Mouse (Mus musculus) liver, embryonic 15.5 days (tissue): Measurements from ENCODE around the gene Slc22a14. TPM values are rescaled to one million over a fixed set of nuclear protein-coding genes. Genes with fewer than 3 reads are reported as not detected.

Experiments
- ATAC-seq: fragments of 200-750 bp; cut with Nextera tagmentation; 2 replicates; pipeline ENCODE4 v1.8.0; 2017; ENCODE audit warnings: moderate number of reproducible peaks, mild to moderate bottlenecking, moderate library complexity; ENCODE audit not compliant: insufficient read depth
- H3K27ac ChIP-seq: fragments of 300-500 bp; sonication (generic); replicated peaks from 2 replicates; pipeline ENCODE4 v1.5.1; 2015; ENCODE audit warnings: mild to moderate bottlenecking, inconsistent platforms
- H3K27me3 ChIP-seq: fragments of 300-500 bp; sonication (generic); 2 replicates; pipeline ENCODE4 v1.6.1; 2015; ENCODE audit warnings: mild to moderate bottlenecking, inconsistent platforms
- H3K36me3 ChIP-seq: fragments of 300-500 bp; sonication (generic); replicated peaks from 2 replicates; pipeline ENCODE4 v1.6.1; 2015; ENCODE audit warnings: moderate library complexity, mild to moderate bottlenecking, inconsistent platforms
- H3K4me1 ChIP-seq: fragments of 300-500 bp; sonication (generic); replicated peaks from 2 replicates; pipeline ENCODE4 v1.6.1; 2015; ENCODE audit warnings: inconsistent platforms
- H3K4me2 ChIP-seq: fragments of 300-500 bp; sonication (generic); 2 replicates; pipeline ENCODE4 v1.6.1; 2015; ENCODE audit warnings: moderate library complexity, mild to moderate bottlenecking, inconsistent platforms
- H3K4me3 ChIP-seq: fragments of 300-500 bp; sonication (generic); replicated peaks from 2 replicates; pipeline ENCODE4 v1.5.1; 2015; ENCODE audit warnings: mild to moderate bottlenecking, inconsistent platforms
- H3K9ac ChIP-seq: fragments of 300-500 bp; sonication (generic); 2 replicates; pipeline ENCODE4 v1.6.1; 2015; ENCODE audit warnings: moderate library complexity, mild to moderate bottlenecking, inconsistent platforms
- H3K9me3 ChIP-seq: fragments of 300-500 bp; sonication (generic); replicated peaks from 2 replicates; pipeline ENCODE4 v1.6.1; 2016; ENCODE audit warnings: inconsistent platforms
- WGBS: fragments of 180-500 bp; shearing (Covaris S2); methylation state at CpG from one replicate; pipeline ENCODE4 v1.1.7; 2015; ENCODE audit warnings: mixed read lengths; ENCODE audit not compliant: insufficient replicate concordance; 5-methylcytosine and 5-hydroxymethylcytosine counted together
- polyA plus RNA-seq: library from polyadenylated mRNA; unstranded; fragments of >200 nt; fragmentation: Nextera tagmentation; extraction: Ambion mirVana; gene quantifications from 2 replicates; pipeline ENCODE4 v1.2.1, GENCODE M21; 2015

Gene Slc22a14
- polyA plus RNA-seq, 1 experiment from 2014 or later = 0.07 TPM

GRCm38 (mm10) chr9:119355943-119356342 is 9.4 kb downstream of the Slc22a14 start:
- Histone ChIP-seq H3K27me3 (0 out of 2 replicates have a peak, but pooled peaks cover 5% of the 10 kb centered on the region), H3K9ac (no peak overlapping the region), H3K4me1 (peaks cover 19% of the 10 kb centered on the region), H3K9me3 (no peaks in the 10 kb centered on the region), H3K4me3 (no peak overlapping the region), H3K4me2 (no peak overlapping the region), H3K36me3 (peaks cover 6% of the 10 kb centered on the region; the same call in 1 of the 2 replicates), H3K27ac (no peak overlapping the region)
- ATAC-seq = no peak
- WGBS = 73% methylated on average over 6 of the region's 6 CpGs

GRCm38 (mm10) chr9:119353926-119354325 is 11.4 kb downstream of the Slc22a14 start:
- Histone ChIP-seq H3K4me3 (no peak overlapping the region), H3K27ac (no peak overlapping the region), H3K27me3 (0 out of 2 replicates have a peak, but pooled peaks cover 5% of the 10 kb centered on the region), H3K9me3 (no peaks in the 10 kb centered on the region), H3K4me1 (peaks cover 21% of the 10 kb centered on the region), H3K36me3 (peaks cover 6% of the 10 kb centered on the region; the same call in 1 of the 2 replicates), H3K9ac (no peak overlapping the region), H3K4me2 (no peak overlapping the region)
- WGBS = 64% methylated on average over 6 of the region's 6 CpGs
- no peak for ATAC-seq

GRCm38 (mm10) chr9:119352060-119352459 is 13.3 kb downstream of the Slc22a14 start:
- no peak overlapping the region for H3K27ac ChIP-seq
- 28% methylated on average over 4 of the region's 4 CpGs for WGBS
- peak; percentile 63 for ATAC-seq
- peaks cover 7% of the 10 kb centered on the region for H3K4me1 ChIP-seq
- no peaks in the 10 kb centered on the region for H3K9me3 ChIP-seq
- H3K4me2 ChIP-seq = no peak overlapping the region
- no peak overlapping the region for H3K4me3 ChIP-seq
- peaks cover 21% of the 10 kb centered on the region for H3K36me3 ChIP-seq
- H3K9ac ChIP-seq = no peak overlapping the region
- no peaks in the 10 kb centered on the region for H3K27me3 ChIP-seq

GRCm38 (mm10) chr9:119350947-119351705 is 14.2 kb downstream of the Slc22a14 start:
- ATAC-seq = no peak
- Histone ChIP-seq H3K4me1 (peaks cover 7% of the 10 kb centered on the region; the same call in 1 of the 2 replicates), H3K9ac (no peak overlapping the region), H3K27me3 (no peaks in the 10 kb centered on the region), H3K4me3 (no peak overlapping the region), H3K4me2 (no peak overlapping the region), H3K27ac (no peak overlapping the region), H3K36me3 (peaks cover 28% of the 10 kb centered on the region), H3K9me3 (no peaks in the 10 kb centered on the region)
- WGBS = 75% methylated on average over 10 of the region's 10 CpGs

- WGBS = 70% methylated on average over 3 of the region's 3 CpGs
- Histone ChIP-seq H3K36me3 (peaks cover 32% of the 10 kb centered on the region), H3K4me2 (no peak overlapping the region), H3K27ac (no peak overlapping the region), H3K4me3 (no peak overlapping the region), H3K9me3 (no peaks in the 10 kb centered on the region), H3K4me1 (peaks cover 7% of the 10 kb centered on the region; the same call in 1 of the 2 replicates), H3K9ac (no peak overlapping the region), H3K27me3 (no peaks in the 10 kb centered on the region)
- no peak; the same call in 1 of the 2 replicates for ATAC-seq
These were observed 14.8 kb downstream of the Slc22a14 start for GRCm38 (mm10) chr9:119350531-119350930.

- no peak overlapping the region for H3K4me3 ChIP-seq
- H3K4me2 ChIP-seq = no peak overlapping the region
- H3K27me3 ChIP-seq = no peaks in the 10 kb centered on the region
- peaks cover 22% of the 10 kb centered on the region for H3K4me1 ChIP-seq
- no peak for ATAC-seq
- H3K27ac ChIP-seq = no peak overlapping the region
- WGBS = 84% methylated on average over 8 of the region's 8 CpGs
- H3K36me3 ChIP-seq = peaks cover 41% of the 10 kb centered on the region
- H3K9me3 ChIP-seq = no peaks in the 10 kb centered on the region
- H3K9ac ChIP-seq = no peak overlapping the region
These were observed 19.0 kb downstream of the Slc22a14 start for GRCm38 (mm10) chr9:119346376-119346775.

GRCm38 (mm10) chr9:119342728-119343127 is 22.6 kb downstream of the Slc22a14 start:
- H3K27me3 ChIP-seq = no peaks in the 10 kb centered on the region
- H3K9ac ChIP-seq = no peak overlapping the region
- no peak for ATAC-seq
- no peak overlapping the region for H3K27ac ChIP-seq
- H3K4me1 ChIP-seq = peaks cover 43% of the 10 kb centered on the region
- H3K4me3 ChIP-seq = no peak overlapping the region
- 75% methylated on average over 7 of the region's 7 CpGs for WGBS
- peaks cover 30% of the 10 kb centered on the region for H3K36me3 ChIP-seq
- H3K4me2 ChIP-seq = peak overlapping the region; percentile 94; the same call in 1 of the 2 replicates
- H3K9me3 ChIP-seq = no peaks in the 10 kb centered on the region

- Histone ChIP-seq H3K36me3 (peaks cover 31% of the 10 kb centered on the region), H3K4me2 (peak within 1 kb of the TSS; percentile 94), H3K9me3 (no peaks in the 10 kb centered on the region), H3K9ac (peak within 1 kb of the TSS; percentile 85), H3K27me3 (no peaks in the 10 kb centered on the region), H3K4me1 (peaks cover 43% of the 10 kb centered on the region), H3K27ac (peak within 1 kb of the TSS; percentile 92), H3K4me3 (peak within 1 kb of the TSS; percentile 93)
- peak; percentile 94 for ATAC-seq
- under 1% methylated on average over 68 of the region's 68 CpGs for WGBS
These were observed 24.2 kb downstream of the Slc22a14 start, which contains the start of gene Myd88 for GRCm38 (mm10) chr9:119340909-119341816. Gene Myd88 (minus strand): TSS chr9:119341411.

- H3K4me3 ChIP-seq = peak overlapping the region; percentile 93
- no peaks in the 10 kb centered on the region for H3K9me3 ChIP-seq
- H3K27ac ChIP-seq = peak overlapping the region; percentile 92
- no peak for ATAC-seq
- H3K9ac ChIP-seq = peak overlapping the region; percentile 85
- whole genome bisulfite sequencing = 3% methylated on average over 8 of the region's 8 CpGs
- H3K4me1 ChIP-seq = peaks cover 43% of the 10 kb centered on the region
- no peaks in the 10 kb centered on the region for H3K27me3 ChIP-seq
- peaks cover 26% of the 10 kb centered on the region for H3K36me3 ChIP-seq
- peak overlapping the region; percentile 94 for H3K4me2 ChIP-seq
These were observed 25.2 kb downstream of the Slc22a14 start for GRCm38 (mm10) chr9:119340212-119340580.

- peak within 1 kb of the TSS; percentile 85 for H3K9ac ChIP-seq
- no peaks in the 10 kb centered on the region for H3K9me3 ChIP-seq
- H3K27ac ChIP-seq = peak within 1 kb of the TSS; percentile 92
- H3K4me3 ChIP-seq = peak within 1 kb of the TSS; percentile 93
- peaks cover 21% of the 10 kb centered on the region for H3K36me3 ChIP-seq
- peak; percentile 42 for ATAC-seq
- no peaks in the 10 kb centered on the region for H3K27me3 ChIP-seq
- H3K4me2 ChIP-seq = peak within 1 kb of the TSS; percentile 94
- WGBS = under 1% methylated on average over 43 of the region's 43 CpGs
- H3K4me1 ChIP-seq = peaks cover 44% of the 10 kb centered on the region
These were observed 25.7 kb downstream of the Slc22a14 start, which contains the start of gene Acaa1a for GRCm38 (mm10) chr9:119339558-119340211. Gene Acaa1a (plus strand): TSS chr9:119339676.
